In genomic region chr5:93266883-93267704, GRCm38 (mm10) we compare ENCODE assay signal across 7 mouse cellular contexts. TPM values are rescaled to one million over a fixed set of nuclear protein-coding genes. Genes with fewer than 3 reads are reported as not detected.
A peak's percentile ranks its signal among the peaks of the same experiment; 100 is the strongest.
DNase-seq lines count a peak whose midpoint lies in the region; ATAC-seq lines count a peak whose summit lies in the region.

Gene Ccng2 (plus strand): TSS chr5:93267257.

- no peaks in the 10 kb centered on the region for H3K4me1 ChIP-seq in embryonic facial prominence, embryonic 11.5 days (ENCODE audit: control insufficient read depth, insufficient read depth, low read length)
- peaks cover 14% of the 10 kb centered on the region for H3K4me1 ChIP-seq in limb, embryonic 10.5 days
- H3K4me1 ChIP-seq in midbrain, embryonic 13.5 days (replicated peaks) = peaks cover 22% of the 10 kb centered on the region

- H3K4me2 ChIP-seq in embryonic facial prominence, embryonic 11.5 days (ENCODE audit: low read depth, low read length) = peak within 1 kb of the TSS; percentile 53
- peak within 1 kb of the TSS; percentile 73 for H3K4me2 ChIP-seq in midbrain, embryonic 13.5 days (replicated peaks)

- peak within 1 kb of the TSS; percentile 88 for H3K4me3 ChIP-seq in embryonic facial prominence, embryonic 11.5 days (ENCODE audit: low read depth, low read length)
- peak within 1 kb of the TSS; percentile 86 for H3K4me3 ChIP-seq in limb, embryonic 10.5 days
- peak within 1 kb of the TSS; percentile 94 for H3K4me3 ChIP-seq in midbrain, embryonic 13.5 days (replicated peaks)

- no peaks in the 10 kb centered on the region for H3K9me3 ChIP-seq in embryonic facial prominence, embryonic 11.5 days (replicated peaks; ENCODE audit: control insufficient read depth, low read length)
- H3K9me3 ChIP-seq in limb, embryonic 10.5 days (replicated peaks) = no peaks in the 10 kb centered on the region
- H3K9me3 ChIP-seq in midbrain, embryonic 13.5 days = no peaks in the 10 kb centered on the region

- H3K9ac ChIP-seq in embryonic facial prominence, embryonic 11.5 days (replicated peaks; ENCODE audit: low read length) = peak within 1 kb of the TSS; percentile 96
- H3K9ac ChIP-seq in midbrain, embryonic 13.5 days (replicated peaks) = peak within 1 kb of the TSS; percentile 99

- H3K36me3 ChIP-seq in embryonic facial prominence, embryonic 11.5 days (replicated peaks; ENCODE audit: control insufficient read depth, insufficient read depth, low read depth, low read length) = no peaks in the 10 kb centered on the region; the same call in 1 of the 2 replicates
- peaks cover 28% of the 10 kb centered on the region for H3K36me3 ChIP-seq in limb, embryonic 10.5 days
- peaks cover 15% of the 10 kb centered on the region for H3K36me3 ChIP-seq in midbrain, embryonic 13.5 days

- no peaks in the 10 kb centered on the region for H3K27me3 ChIP-seq in embryonic facial prominence, embryonic 11.5 days (ENCODE audit: control insufficient read depth, insufficient read depth, low read length)
- no peaks in the 10 kb centered on the region for H3K27me3 ChIP-seq in limb, embryonic 10.5 days (ENCODE audit: low read depth, poor library complexity, severe bottlenecking)
- H3K27me3 ChIP-seq in midbrain, embryonic 13.5 days = no peaks in the 10 kb centered on the region

- peak; percentile 99 for ATAC-seq in embryonic facial prominence, embryonic 11.5 days (replicated peaks; ENCODE audit: insufficient number of reproducible peaks, low FRiP score, low TSS enrichment, low read depth)
- peak; percentile 54 for ATAC-seq in granulocyte monocyte progenitor cell, adult 5-6 weeks (replicated peaks; ENCODE audit: poor library complexity, severe bottlenecking)
- ATAC-seq in midbrain, embryonic 13.5 days = peak; percentile 95

- peak within 1 kb of the TSS; percentile 90 for H3K27ac ChIP-seq in embryonic facial prominence, embryonic 11.5 days (replicated peaks; ENCODE audit: low read depth, low read length)
- peak within 1 kb of the TSS; percentile 99 for H3K27ac ChIP-seq in limb, embryonic 10.5 days
- peak within 1 kb of the TSS; percentile 96 for H3K27ac ChIP-seq in midbrain, embryonic 13.5 days

- DNase-seq in adrenal gland, postnatal 14 days = peak; percentile 98
- peak; percentile 97 for DNase-seq in embryonic facial prominence, embryonic 11.5 days (ENCODE audit: low spot score)
- peak; percentile 99 for DNase-seq in kidney, adult 11 months
- DNase-seq in limb, embryonic 10.5 days (ENCODE audit: low spot score) = peak; percentile 90
- peak; percentile 84 for DNase-seq in spleen, adult 12 weeks (ENCODE audit: low spot score)

- WGBS in embryonic facial prominence, embryonic 11.5 days = under 1% methylated on average over 52 of the region's 54 CpGs
- WGBS in limb, embryonic 10.5 days = under 1% methylated on average over 54 of the region's 54 CpGs
- WGBS in midbrain, embryonic 13.5 days = under 1% methylated on average over 54 of the region's 54 CpGs

RNA-seq across cellular contexts. Expression of gene Ccng2, which starts in this region (rescaled TPM):
- 35.7 and 42.1 TPM in 2 replicates for total RNA-seq in adrenal gland, postnatal 14 days (2021)
- 85.7 and 102 TPM in 2 replicates for polyA plus RNA-seq in embryonic facial prominence, embryonic 11.5 days (2014; fragmentation: Nextera tagmentation; extraction: Ambion mirVana)
- total RNA-seq in granulocyte monocyte progenitor cell, adult 5-6 weeks (2014; fragmentation: Nextera tagmentation) = 14.1 and 16.3 TPM in 2 replicates
- 40.9 and 47.0 TPM in 2 replicates for total RNA-seq in granulocyte monocyte progenitor cell, adult 5-6 weeks (2017)
- 38.7 and 71.3 TPM in 2 replicates for polyA plus RNA-seq in limb, embryonic 10.5 days (2016; fragmentation: Nextera tagmentation; extraction: Ambion mirVana)
- polyA plus RNA-seq in midbrain, embryonic 13.5 days (2015; fragmentation: Nextera tagmentation; extraction: Ambion mirVana) = 116 and 126 TPM in 2 replicates

Comparison
In these comparisons a context has a peak if more than half of its experiments do, and no peak if none do; other contexts are left out.
1. Peak in every context shown above with its lines: DNase-seq, ATAC-seq, H3K4me3 ChIP-seq and H3K27ac ChIP-seq.